Mouse (Mus musculus): ENCODE measurements around the gene Hoxa6. TPM values are rescaled to one million over a fixed set of nuclear protein-coding genes. Genes with fewer than 3 reads are reported as not detected.

The Hoxa6 gene
- polyA plus RNA-seq, 1 experiment from 2014 or later = not detected

- Histone ChIP-seq H3K4me1 (ENCODE audit: control insufficient read depth, insufficient read depth, low read length) (0 out of 2 replicates have a peak, but pooled peaks cover 3% of the 10 kb centered on the region), H3K27ac (ENCODE audit: low read depth, low read length) (no peak overlapping the region), H3K4me3 (ENCODE audit: low read depth, low read length) (no peak overlapping the region), H3K4me2 (ENCODE audit: low read length) (no peak overlapping the region), H3K27me3 (replicated peaks; ENCODE audit: control insufficient read depth, insufficient read depth, low read length) (peaks cover 99% of the 10 kb centered on the region), H3K9me3 (replicated peaks; ENCODE audit: control insufficient read depth, low read length) (no peaks in the 10 kb centered on the region), H3K36me3 (ENCODE audit: control insufficient read depth, insufficient read depth, low read length) (no peaks in the 10 kb centered on the region), H3K9ac (ENCODE audit: low read length) (no peak overlapping the region)
- ATAC-seq (no peak), DNase-seq (ENCODE audit: low spot score) (no peak)
- WGBS = 7% methylated on average over 1 of the region's 1 CpGs
Observed at GRCm38 (mm10) chr6:52186500-52186899, 22.0 kb downstream of the Hoxa6 start.

GRCm38 (mm10) chr6:52185834-52186233 lies 22.7 kb downstream of the Hoxa6 start:
- Histone ChIP-seq H3K4me2 (ENCODE audit: low read length) (no peak overlapping the region), H3K36me3 (ENCODE audit: control insufficient read depth, insufficient read depth, low read length) (no peaks in the 10 kb centered on the region), H3K9me3 (replicated peaks; ENCODE audit: control insufficient read depth, low read length) (no peaks in the 10 kb centered on the region), H3K27ac (ENCODE audit: low read depth, low read length) (no peak overlapping the region), H3K27me3 (replicated peaks; ENCODE audit: control insufficient read depth, insufficient read depth, low read length) (peaks cover 99% of the 10 kb centered on the region), H3K4me3 (ENCODE audit: low read depth, low read length) (no peak overlapping the region), H3K9ac (ENCODE audit: low read length) (no peak overlapping the region), H3K4me1 (ENCODE audit: control insufficient read depth, insufficient read depth, low read length) (no peaks in the 10 kb centered on the region)
- ATAC-seq = no peak
- no peak for DNase-seq (ENCODE audit: low spot score)
- WGBS = 9% methylated on average over 3 of the region's 3 CpGs

DNA sequence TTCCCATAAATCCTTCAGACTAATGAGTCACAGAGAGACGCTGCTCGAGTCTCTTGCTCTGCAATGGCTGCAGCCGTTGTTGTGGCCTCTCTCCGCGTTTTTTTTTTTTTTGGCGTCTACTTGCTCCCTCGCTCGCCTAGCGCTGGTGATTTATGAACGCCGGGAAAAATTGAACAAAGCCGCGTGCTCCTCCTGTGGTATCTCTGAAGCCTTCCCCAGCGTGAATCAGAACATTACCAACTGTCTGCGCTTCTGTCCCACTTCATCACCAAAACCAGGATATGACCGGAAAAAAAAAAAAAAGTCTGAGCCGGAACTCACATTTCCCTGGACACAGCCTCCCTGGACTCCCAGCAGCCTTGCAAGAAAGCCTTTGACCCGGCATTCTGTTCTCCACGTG lies 23.3 kb downstream of the Hoxa6 start:
- Histone ChIP-seq H3K4me3 (ENCODE audit: low read depth, low read length) (no peak overlapping the region), H3K36me3 (ENCODE audit: control insufficient read depth, insufficient read depth, low read length) (no peaks in the 10 kb centered on the region), H3K27me3 (replicated peaks; ENCODE audit: control insufficient read depth, insufficient read depth, low read length) (peaks cover 99% of the 10 kb centered on the region), H3K27ac (ENCODE audit: low read depth, low read length) (no peak overlapping the region), H3K9ac (ENCODE audit: low read length) (no peak overlapping the region), H3K4me1 (ENCODE audit: control insufficient read depth, insufficient read depth, low read length) (no peaks in the 10 kb centered on the region), H3K4me2 (ENCODE audit: low read length) (no peak overlapping the region), H3K9me3 (replicated peaks; ENCODE audit: control insufficient read depth, low read length) (no peaks in the 10 kb centered on the region)
- ATAC-seq = no peak
- WGBS = 1% methylated on average over 19 of the region's 19 CpGs
- no peak for DNase-seq (ENCODE audit: low spot score)

DNA sequence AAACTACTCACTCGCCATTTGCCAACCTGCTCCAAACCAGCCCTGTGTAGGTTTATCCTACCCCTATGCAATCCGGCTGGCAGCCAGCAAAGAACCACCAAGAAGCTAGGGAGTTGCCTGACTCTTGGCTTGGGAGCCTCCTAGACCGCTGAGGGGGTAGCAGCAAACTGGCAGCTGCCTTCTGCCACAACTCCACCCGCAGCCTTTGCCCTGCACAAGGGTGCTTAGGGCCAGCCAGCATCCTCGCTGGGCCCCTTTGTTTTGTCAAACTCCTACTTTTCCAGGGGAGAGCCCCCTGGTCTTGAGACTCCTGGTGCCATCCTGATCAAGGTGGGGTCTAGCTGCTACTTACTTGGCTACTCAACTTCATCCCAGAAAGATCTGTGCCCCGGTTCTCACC lies 23.9 kb downstream of the Hoxa6 start:
- DNase-seq (ENCODE audit: low spot score) = no peak
- Histone ChIP-seq H3K36me3 (ENCODE audit: control insufficient read depth, insufficient read depth, low read length) (no peaks in the 10 kb centered on the region), H3K9me3 (replicated peaks; ENCODE audit: control insufficient read depth, low read length) (no peaks in the 10 kb centered on the region), H3K4me3 (ENCODE audit: low read depth, low read length) (no peak overlapping the region), H3K27me3 (replicated peaks; ENCODE audit: control insufficient read depth, insufficient read depth, low read length) (peaks cover 99% of the 10 kb centered on the region), H3K27ac (ENCODE audit: low read depth, low read length) (no peak overlapping the region), H3K4me1 (ENCODE audit: control insufficient read depth, insufficient read depth, low read length) (no peaks in the 10 kb centered on the region), H3K4me2 (ENCODE audit: low read length) (no peak overlapping the region), H3K9ac (ENCODE audit: low read length) (no peak overlapping the region)
- WGBS = under 1% methylated on average over 6 of the region's 6 CpGs
- ATAC-seq = no peak

DNA sequence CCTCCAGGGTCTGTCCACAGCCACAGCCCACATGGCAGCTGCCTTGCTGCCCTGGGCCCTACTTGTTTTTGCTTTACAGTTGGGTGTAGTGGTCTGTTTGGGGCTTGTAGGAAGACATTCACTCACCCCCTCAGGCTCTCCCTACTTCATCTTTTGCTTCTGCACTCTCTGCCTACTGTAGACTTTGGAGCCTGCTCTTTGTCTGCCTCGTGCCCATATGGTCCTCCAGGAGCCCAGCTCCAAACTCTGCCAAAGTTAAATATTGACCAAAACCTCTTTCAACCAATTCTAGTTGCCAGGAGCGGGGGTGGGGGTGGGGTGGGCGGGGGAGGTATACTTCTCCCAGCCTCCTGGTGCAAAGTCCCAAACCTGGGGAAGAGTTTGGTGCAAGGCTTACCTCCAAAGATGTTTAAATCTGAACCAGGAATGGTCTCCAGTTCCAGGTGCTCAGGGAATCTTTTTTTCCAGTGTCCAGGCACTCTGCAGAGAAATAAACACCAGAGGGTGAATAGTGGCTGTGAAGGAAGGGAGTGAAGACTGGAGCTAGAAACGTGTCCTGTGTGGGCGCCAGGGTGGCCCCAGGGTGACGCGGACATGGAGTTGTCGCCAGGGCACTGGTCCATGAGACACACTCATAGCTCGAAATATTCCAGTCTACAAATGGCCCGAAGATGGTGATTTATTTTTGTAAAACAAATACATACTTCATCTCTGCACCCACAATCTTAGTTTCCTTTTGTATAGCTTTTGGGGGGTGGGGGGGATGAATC lies 25.0 kb downstream of the Hoxa6 start:
- Histone ChIP-seq H3K27ac (ENCODE audit: low read depth, low read length) (no peak overlapping the region), H3K9me3 (replicated peaks; ENCODE audit: control insufficient read depth, low read length) (no peaks in the 10 kb centered on the region), H3K36me3 (ENCODE audit: control insufficient read depth, insufficient read depth, low read length) (no peaks in the 10 kb centered on the region), H3K4me3 (ENCODE audit: low read depth, low read length) (no peak overlapping the region), H3K27me3 (replicated peaks; ENCODE audit: control insufficient read depth, insufficient read depth, low read length) (peaks cover 100% of the 10 kb centered on the region), H3K4me2 (ENCODE audit: low read length) (no peak overlapping the region), H3K4me1 (ENCODE audit: control insufficient read depth, insufficient read depth, low read length) (no peaks in the 10 kb centered on the region), H3K9ac (ENCODE audit: low read length) (no peak overlapping the region)
- DNase-seq (ENCODE audit: low spot score) = no peak
- 4% methylated on average over 10 of the region's 10 CpGs for WGBS
- ATAC-seq = no peak

DNA sequence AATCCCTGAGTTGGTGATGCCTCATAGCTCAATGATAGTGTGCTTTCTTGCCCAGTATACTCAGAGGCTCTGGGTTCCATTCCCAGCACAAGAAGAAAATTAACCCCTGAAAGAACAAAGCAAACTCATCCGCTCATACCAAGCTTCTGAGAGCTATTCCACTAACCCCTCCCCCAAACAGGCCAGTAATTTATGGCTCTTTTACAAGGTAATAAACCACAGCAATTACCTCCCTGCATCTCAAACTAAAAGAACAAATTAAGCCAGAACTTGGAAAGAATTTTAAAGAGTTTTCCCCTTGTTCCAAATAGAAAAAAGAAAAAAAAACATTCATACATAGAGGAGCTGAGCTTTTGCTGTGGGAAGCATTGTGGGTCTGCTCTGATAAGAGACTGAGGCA lies 25.7 kb downstream of the Hoxa6 start:
- no peak for ATAC-seq
- no peaks in the 10 kb centered on the region for H3K36me3 ChIP-seq (ENCODE audit: control insufficient read depth, insufficient read depth, low read length)
- H3K9ac ChIP-seq (ENCODE audit: low read length) = no peak overlapping the region
- DNase-seq (ENCODE audit: low spot score) = no peak
- peaks cover 100% of the 10 kb centered on the region for H3K27me3 ChIP-seq (replicated peaks; ENCODE audit: control insufficient read depth, insufficient read depth, low read length)
- no peaks in the 10 kb centered on the region for H3K9me3 ChIP-seq (replicated peaks; ENCODE audit: control insufficient read depth, low read length)
- WGBS = 5% methylated on average over 1 of the region's 1 CpGs
- H3K4me2 ChIP-seq (ENCODE audit: low read length) = no peak overlapping the region
- no peaks in the 10 kb centered on the region for H3K4me1 ChIP-seq (ENCODE audit: control insufficient read depth, insufficient read depth, low read length)
- no peak overlapping the region for H3K4me3 ChIP-seq (ENCODE audit: low read depth, low read length)
- H3K27ac ChIP-seq (ENCODE audit: low read depth, low read length) = no peak overlapping the region

DNA sequence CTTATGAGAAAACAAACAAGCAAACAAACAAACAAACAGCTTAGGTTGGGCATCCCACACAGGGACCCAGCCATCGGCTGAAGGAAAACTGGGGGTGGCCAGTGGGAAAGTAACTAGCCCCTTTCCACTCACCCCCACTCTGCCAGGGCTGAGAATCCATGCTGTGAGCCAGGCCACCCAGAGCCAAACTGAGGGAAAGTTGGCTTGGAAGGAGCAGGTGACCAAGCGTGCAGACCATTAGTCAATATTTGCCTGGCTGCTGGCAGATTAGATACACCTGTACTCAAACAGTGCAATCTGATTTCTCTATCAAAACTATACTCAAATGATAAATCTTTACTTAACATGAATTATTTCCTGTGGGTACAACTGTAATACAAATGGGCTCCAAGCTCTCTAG lies 26.5 kb downstream of the Hoxa6 start:
- H3K27ac ChIP-seq (ENCODE audit: low read depth, low read length) = no peak overlapping the region
- 7% methylated on average over 2 of the region's 2 CpGs for WGBS
- no peaks in the 10 kb centered on the region for H3K36me3 ChIP-seq (ENCODE audit: control insufficient read depth, insufficient read depth, low read length)
- ATAC-seq (no peak), DNase-seq (ENCODE audit: low spot score) (no peak)
- peaks cover 100% of the 10 kb centered on the region for H3K27me3 ChIP-seq (replicated peaks; ENCODE audit: control insufficient read depth, insufficient read depth, low read length)
- no peak overlapping the region for H3K4me2 ChIP-seq (ENCODE audit: low read length)
- H3K4me3 ChIP-seq (ENCODE audit: low read depth, low read length) = no peak overlapping the region
- H3K4me1 ChIP-seq (ENCODE audit: control insufficient read depth, insufficient read depth, low read length) = no peaks in the 10 kb centered on the region
- H3K9ac ChIP-seq (ENCODE audit: low read length) = no peak overlapping the region
- H3K9me3 ChIP-seq (replicated peaks; ENCODE audit: control insufficient read depth, low read length) = no peaks in the 10 kb centered on the region

GRCm38 (mm10) chr6:52180726-52181125 lies 27.8 kb downstream of the Hoxa6 start:
- H3K4me2 ChIP-seq (ENCODE audit: low read length) = no peak overlapping the region

DNA sequence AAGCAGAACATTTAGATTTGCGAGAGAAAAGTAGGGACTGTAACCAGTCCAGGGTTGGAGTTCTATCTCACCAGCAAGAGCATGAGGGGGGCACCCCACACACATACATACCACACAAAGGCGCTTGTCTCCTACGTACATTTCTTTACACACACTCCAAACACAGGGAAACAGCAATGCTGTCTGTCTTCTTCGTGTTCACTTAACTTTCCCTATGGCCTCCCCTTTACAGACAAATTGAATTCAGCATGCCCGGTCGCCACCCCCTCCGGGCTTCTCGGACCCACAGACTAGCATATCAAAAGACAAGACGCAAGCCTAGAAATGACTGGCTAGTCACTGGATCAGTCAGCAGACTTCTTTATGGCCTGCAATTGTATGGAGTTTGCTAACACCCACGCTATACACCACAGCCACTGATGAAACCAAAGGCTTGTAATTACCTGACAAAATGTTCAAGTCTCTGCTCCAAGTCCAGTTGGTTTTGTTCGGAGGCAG lies 28.3 kb downstream of the Hoxa6 start:
- 1% methylated on average over 11 of the region's 11 CpGs for WGBS
- Histone ChIP-seq H3K4me2 (ENCODE audit: low read length) (no peak overlapping the region), H3K27ac (ENCODE audit: low read depth, low read length) (no peak overlapping the region), H3K27me3 (replicated peaks; ENCODE audit: control insufficient read depth, insufficient read depth, low read length) (peaks cover 100% of the 10 kb centered on the region), H3K4me1 (ENCODE audit: control insufficient read depth, insufficient read depth, low read length) (no peaks in the 10 kb centered on the region), H3K4me3 (ENCODE audit: low read depth, low read length) (no peak overlapping the region), H3K9me3 (replicated peaks; ENCODE audit: control insufficient read depth, low read length) (no peaks in the 10 kb centered on the region), H3K9ac (ENCODE audit: low read length) (no peak overlapping the region), H3K36me3 (ENCODE audit: control insufficient read depth, insufficient read depth, low read length) (no peaks in the 10 kb centered on the region)
- DNase-seq (ENCODE audit: low spot score) = no peak
- no peak for ATAC-seq

More at GRCm38 (mm10) chr6:52180726-52181125, 27.8 kb downstream of the Hoxa6 start:
- Histone ChIP-seq H3K4me1 (ENCODE audit: control insufficient read depth, insufficient read depth, low read length) (no peaks in the 10 kb centered on the region), H3K36me3 (ENCODE audit: control insufficient read depth, insufficient read depth, low read length) (no peaks in the 10 kb centered on the region), H3K9me3 (replicated peaks; ENCODE audit: control insufficient read depth, low read length) (no peaks in the 10 kb centered on the region), H3K27ac (ENCODE audit: low read depth, low read length) (no peak overlapping the region), H3K27me3 (replicated peaks; ENCODE audit: control insufficient read depth, insufficient read depth, low read length) (peaks cover 100% of the 10 kb centered on the region), H3K9ac (ENCODE audit: low read length) (no peak overlapping the region), H3K4me3 (ENCODE audit: low read depth, low read length) (no peak overlapping the region)
- no peak for DNase-seq (ENCODE audit: low spot score)
- ATAC-seq = no peak
- 3% methylated on average over 3 of the region's 3 CpGs for WGBS

Measured in forebrain, embryonic 14.5 days (tissue).